Mouse (Mus musculus): ENCODE results near the gene Gm17334. TPM values are rescaled to one million over a fixed set of nuclear protein-coding genes. Genes with fewer than 3 reads are reported as not detected.

Gene Gm17334
- polyA plus RNA-seq, 1 experiment from 2014 or later = not detected

GRCm38 (mm10) chr11:53749306-53749705, 23.7 kb downstream of the Gm17334 start:
- Histone ChIP-seq H3K9me3 (no peaks in the 10 kb centered on the region), H3K9ac (no peak overlapping the region), H3K27ac (no peak overlapping the region), H3K4me1 (replicated peaks) (no peaks in the 10 kb centered on the region), H3K4me2 (no peak overlapping the region), H3K27me3 (no peaks in the 10 kb centered on the region), H3K4me3 (no peak overlapping the region), H3K36me3 (no peaks in the 10 kb centered on the region)
- WGBS = 73% methylated on average over 4 of the region's 4 CpGs
- no peak for ATAC-seq (ENCODE audit: low FRiP score)

DNA sequence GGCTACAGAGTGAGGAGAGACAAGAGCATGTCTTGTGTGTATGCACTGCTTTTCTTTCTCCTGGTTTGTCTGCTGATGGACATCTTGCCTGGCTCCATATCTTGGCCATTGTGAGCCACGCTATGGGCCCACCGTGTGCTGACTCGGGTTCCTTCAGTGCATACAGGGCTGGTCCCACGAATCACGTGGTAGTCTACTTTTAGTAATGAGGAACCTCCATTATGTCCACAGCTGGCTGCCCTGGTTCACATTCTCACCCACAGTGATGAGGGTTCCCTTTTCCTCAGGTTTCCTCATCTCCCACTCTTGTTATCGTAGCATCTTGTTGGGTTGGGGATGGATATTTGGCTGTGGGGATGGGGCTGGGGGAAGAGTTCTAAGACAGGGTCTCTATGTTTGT, 24.4 kb downstream of the Gm17334 start:
- 92% methylated on average over 6 of the region's 6 CpGs for WGBS

DNA sequence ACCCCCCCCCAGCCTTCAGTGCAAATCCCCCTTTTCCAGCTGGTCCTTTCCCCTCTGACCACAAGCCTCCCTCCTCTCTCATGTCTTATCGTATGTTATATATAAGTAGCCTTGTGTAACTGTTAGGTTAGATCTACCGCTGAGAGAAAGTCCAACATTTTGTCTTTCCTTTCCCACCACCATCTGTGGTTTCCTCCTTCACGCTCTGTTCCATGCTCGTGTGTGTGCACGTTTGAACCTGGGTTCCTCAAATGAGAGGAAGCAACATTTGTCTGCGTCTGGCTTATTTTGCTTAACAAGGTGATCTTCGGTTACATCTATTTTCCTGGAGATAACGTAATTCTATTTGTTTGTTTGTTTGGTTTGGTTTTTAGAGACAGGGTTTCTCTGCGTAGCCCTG, 25.0 kb downstream of the Gm17334 start:
- 93% methylated on average over 9 of the region's 9 CpGs for WGBS
- Histone ChIP-seq H3K9me3 (no peaks in the 10 kb centered on the region), H3K36me3 (no peaks in the 10 kb centered on the region), H3K9ac (no peak overlapping the region), H3K4me2 (no peak overlapping the region), H3K4me1 (replicated peaks) (no peaks in the 10 kb centered on the region), H3K4me3 (no peak overlapping the region), H3K27ac (no peak overlapping the region), H3K27me3 (no peaks in the 10 kb centered on the region)
- ATAC-seq (ENCODE audit: low FRiP score) = no peak

More for the DNA sequence above, 24.4 kb downstream of the Gm17334 start:
- Histone ChIP-seq H3K27ac (no peak overlapping the region), H3K36me3 (no peaks in the 10 kb centered on the region), H3K4me2 (no peak overlapping the region), H3K4me3 (no peak overlapping the region), H3K9me3 (no peaks in the 10 kb centered on the region), H3K4me1 (replicated peaks) (no peaks in the 10 kb centered on the region), H3K27me3 (no peaks in the 10 kb centered on the region), H3K9ac (no peak overlapping the region)
- ATAC-seq (ENCODE audit: low FRiP score) = no peak

GRCm38 (mm10) chr11:53745260-53745659, 27.7 kb downstream of the Gm17334 start:
- Histone ChIP-seq H3K27ac (no peak overlapping the region), H3K9me3 (no peaks in the 10 kb centered on the region), H3K36me3 (no peaks in the 10 kb centered on the region), H3K4me1 (replicated peaks) (no peaks in the 10 kb centered on the region), H3K4me3 (no peak overlapping the region), H3K4me2 (no peak overlapping the region), H3K27me3 (no peaks in the 10 kb centered on the region), H3K9ac (no peak overlapping the region)
- no peak for ATAC-seq (ENCODE audit: low FRiP score)
- WGBS = 89% methylated on average over 2 of the region's 2 CpGs

DNA sequence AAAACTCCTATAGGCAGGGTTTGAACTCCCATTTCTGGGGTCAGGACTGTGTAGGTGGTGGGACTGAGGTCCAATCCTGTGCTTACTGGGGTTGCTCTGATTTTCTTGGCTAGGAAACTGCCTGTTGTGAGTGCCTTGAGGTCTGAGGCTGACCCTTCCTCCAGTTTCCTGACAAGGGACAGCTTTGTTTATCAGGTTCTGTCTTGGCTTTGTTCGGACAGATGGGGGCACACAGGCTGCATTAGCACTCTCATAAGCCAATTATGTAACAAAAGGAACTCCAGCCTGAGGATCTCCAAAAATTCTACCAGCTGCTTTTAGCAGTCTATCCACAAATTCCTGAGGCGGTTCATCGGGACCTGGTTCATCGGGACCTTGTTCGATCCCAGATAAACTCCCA, 30.6 kb downstream of the Gm17334 start:
- Histone ChIP-seq H3K4me1 (replicated peaks) (no peaks in the 10 kb centered on the region), H3K9ac (no peak overlapping the region), H3K27me3 (no peaks in the 10 kb centered on the region), H3K9me3 (no peaks in the 10 kb centered on the region), H3K27ac (no peak overlapping the region), H3K4me3 (no peak overlapping the region), H3K4me2 (no peak overlapping the region), H3K36me3 (no peaks in the 10 kb centered on the region)
- no peak for ATAC-seq (ENCODE audit: low FRiP score)
- 25% methylated on average over 5 of the region's 5 CpGs for WGBS

DNA sequence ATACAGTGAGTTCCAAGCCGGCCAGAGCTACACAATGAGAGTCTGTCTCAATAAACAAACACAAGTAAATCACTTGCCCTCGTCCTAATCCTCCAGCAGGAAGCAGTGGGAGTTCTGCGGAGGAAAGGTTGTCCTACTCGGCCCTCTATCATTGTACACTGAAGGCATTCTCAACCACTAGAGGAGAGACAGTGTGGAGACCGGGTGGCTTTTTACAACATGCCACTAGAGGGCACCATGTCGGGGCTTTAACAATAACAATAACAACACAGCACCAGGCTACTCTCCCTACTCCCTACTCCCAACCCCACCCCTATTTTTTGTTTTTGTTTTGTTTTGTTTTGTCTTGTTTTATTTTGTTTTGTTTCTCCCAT, 35.4 kb downstream of the Gm17334 start:
- WGBS = 54% methylated on average over 6 of the region's 6 CpGs
- Histone ChIP-seq H3K9me3 (no peaks in the 10 kb centered on the region), H3K27ac (no peak overlapping the region), H3K4me1 (replicated peaks) (no peaks in the 10 kb centered on the region), H3K4me3 (no peak overlapping the region), H3K4me2 (no peak overlapping the region), H3K9ac (no peak overlapping the region), H3K36me3 (no peaks in the 10 kb centered on the region), H3K27me3 (no peaks in the 10 kb centered on the region)
- ATAC-seq (ENCODE audit: low FRiP score) = no peak

GRCm38 (mm10) chr11:53736771-53737572, 36.0 kb downstream of the Gm17334 start:
- Histone ChIP-seq H3K4me2 (no peak overlapping the region), H3K4me3 (no peak overlapping the region), H3K9me3 (no peaks in the 10 kb centered on the region), H3K27me3 (no peaks in the 10 kb centered on the region), H3K4me1 (replicated peaks) (no peaks in the 10 kb centered on the region), H3K27ac (no peak overlapping the region), H3K9ac (no peak overlapping the region), H3K36me3 (no peaks in the 10 kb centered on the region)
- ATAC-seq (ENCODE audit: low FRiP score) = no peak; the same call in 1 of the 2 replicates
- WGBS = 51% methylated on average over 14 of the region's 14 CpGs

DNA sequence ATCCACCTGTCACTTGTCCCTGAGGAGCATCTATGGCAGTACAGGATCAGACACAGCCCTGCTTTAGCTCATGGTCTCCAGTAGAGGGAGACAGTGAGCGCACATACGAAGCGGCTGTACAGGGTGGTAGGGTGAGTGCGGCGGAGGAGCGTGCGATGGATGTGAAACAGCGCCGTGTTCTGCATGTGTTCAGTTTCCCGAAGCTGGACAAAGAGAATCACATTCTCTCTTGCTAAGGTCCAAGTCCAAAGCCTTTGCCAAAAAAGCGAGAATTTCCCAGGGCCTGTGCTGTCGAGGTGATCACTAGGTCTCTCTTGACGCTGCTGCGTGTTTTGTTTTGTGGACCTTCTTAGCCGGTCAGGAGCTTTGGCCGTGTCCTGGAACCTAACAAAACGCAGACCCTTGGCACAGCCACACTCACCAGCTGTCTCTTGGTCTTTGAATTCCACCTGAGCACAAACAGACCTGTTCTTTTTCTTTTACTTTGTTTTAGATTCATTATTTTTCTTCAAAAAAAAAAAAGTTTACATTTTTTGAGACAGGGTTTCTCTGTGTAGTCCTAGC, 37.2 kb downstream of the Gm17334 start:
- Histone ChIP-seq H3K4me2 (peak overlapping the region; percentile 48), H3K27me3 (no peaks in the 10 kb centered on the region), H3K9me3 (no peaks in the 10 kb centered on the region), H3K27ac (no peak overlapping the region), H3K4me1 (replicated peaks) (no peaks in the 10 kb centered on the region), H3K36me3 (no peaks in the 10 kb centered on the region), H3K9ac (no peak overlapping the region), H3K4me3 (peak overlapping the region; percentile 22)
- WGBS = 23% methylated on average over 17 of the region's 17 CpGs
- peak; percentile 79 for ATAC-seq (ENCODE audit: low FRiP score)

GRCm38 (mm10) chr11:53734970-53735681, 37.9 kb downstream of the Gm17334 start:
- Histone ChIP-seq H3K4me1 (replicated peaks) (no peaks in the 10 kb centered on the region), H3K27me3 (no peaks in the 10 kb centered on the region), H3K36me3 (no peaks in the 10 kb centered on the region), H3K4me3 (no peak overlapping the region), H3K27ac (no peak overlapping the region), H3K9me3 (no peaks in the 10 kb centered on the region), H3K4me2 (no peak overlapping the region; the same call in 1 of the 2 replicates), H3K9ac (no peak overlapping the region)
- WGBS = 71% methylated on average over 18 of the region's 18 CpGs
- 0 out of 2 replicates have a peak, but pooled peaks have one; percentile 7 for ATAC-seq (ENCODE audit: low FRiP score)

- Histone ChIP-seq H3K27me3 (no peaks in the 10 kb centered on the region), H3K9ac (no peak overlapping the region), H3K36me3 (no peaks in the 10 kb centered on the region), H3K4me1 (replicated peaks) (no peaks in the 10 kb centered on the region), H3K9me3 (no peaks in the 10 kb centered on the region), H3K4me3 (no peak overlapping the region), H3K27ac (no peak overlapping the region), H3K4me2 (no peak overlapping the region)
- WGBS = 86% methylated on average over 2 of the region's 2 CpGs
- ATAC-seq (ENCODE audit: low FRiP score) = no peak
These were observed 38.6 kb downstream of the Gm17334 start for GRCm38 (mm10) chr11:53734431-53734830.

GRCm38 (mm10) chr11:53733824-53734223, 39.2 kb downstream of the Gm17334 start:
- WGBS = 90% methylated on average over 7 of the region's 7 CpGs
- Histone ChIP-seq H3K9me3 (no peaks in the 10 kb centered on the region), H3K27me3 (no peaks in the 10 kb centered on the region), H3K4me1 (replicated peaks) (no peaks in the 10 kb centered on the region), H3K4me2 (no peak overlapping the region), H3K27ac (no peak overlapping the region), H3K4me3 (no peak overlapping the region), H3K36me3 (no peaks in the 10 kb centered on the region), H3K9ac (no peak overlapping the region)
- ATAC-seq (ENCODE audit: low FRiP score) = no peak

GRCm38 (mm10) chr11:53732244-53732643, 40.7 kb downstream of the Gm17334 start:
- WGBS = 95% methylated on average over 8 of the region's 8 CpGs

More at GRCm38 (mm10) chr11:53732244-53732643, 40.7 kb downstream of the Gm17334 start:
- H3K27me3 ChIP-seq = no peaks in the 10 kb centered on the region
- H3K9me3 ChIP-seq = no peaks in the 10 kb centered on the region
- H3K36me3 ChIP-seq = no peaks in the 10 kb centered on the region
- no peak overlapping the region for H3K9ac ChIP-seq
- no peak overlapping the region for H3K4me2 ChIP-seq
- no peak overlapping the region for H3K4me3 ChIP-seq
- no peak for ATAC-seq (ENCODE audit: low FRiP score)
- H3K4me1 ChIP-seq (replicated peaks) = no peaks in the 10 kb centered on the region
- H3K27ac ChIP-seq = no peak overlapping the region
